Mouse (Mus musculus) forebrain, embryonic 13.5 days (tissue): ENCODE measurements around the gene Kcnma1. TPM values are rescaled to one million over a fixed set of nuclear protein-coding genes. Genes with fewer than 3 reads are reported as not detected.

Experiments used
- ATAC-seq: fragments of 200-750 bp; cut with Nextera tagmentation; 2 replicates; pipeline ENCODE4 v1.8.0; 2017
- H3K27ac ChIP-seq: fragments of 300-500 bp; sonication (generic); 2 replicates; pipeline ENCODE4 v1.5.1; 2015; ENCODE audit warnings: inconsistent platforms, mild to moderate bottlenecking, moderate library complexity
- H3K27me3 ChIP-seq: fragments of 300-500 bp; sonication (generic); 2 replicates; pipeline ENCODE4 v1.6.1; 2015; ENCODE audit warnings: mild to moderate bottlenecking, inconsistent platforms
- H3K36me3 ChIP-seq: fragments of 300-500 bp; sonication (generic); 2 replicates; pipeline ENCODE4 v1.6.1; 2015; ENCODE audit warnings: mild to moderate bottlenecking, inconsistent platforms; ENCODE audit not compliant: poor library complexity, severe bottlenecking
- H3K4me1 ChIP-seq: fragments of 300-500 bp; sonication (generic); 2 replicates; pipeline ENCODE4 v1.6.1; 2015; ENCODE audit warnings: inconsistent platforms
- H3K4me2 ChIP-seq: fragments of 300-500 bp; sonication (generic); 2 replicates; pipeline ENCODE4 v1.6.1; 2015; ENCODE audit warnings: inconsistent platforms, mild to moderate bottlenecking, moderate library complexity
- H3K4me3 ChIP-seq: fragments of 300-500 bp; sonication (generic); 2 replicates; pipeline ENCODE4 v1.5.1; 2015; ENCODE audit warnings: mild to moderate bottlenecking, inconsistent platforms
- H3K9ac ChIP-seq: fragments of 300-500 bp; sonication (generic); 2 replicates; pipeline ENCODE4 v1.6.1; 2015; ENCODE audit warnings: mild to moderate bottlenecking, inconsistent platforms
- H3K9me3 ChIP-seq: fragments of 300-500 bp; sonication (generic); replicated peaks from 2 replicates; pipeline ENCODE4 v1.6.1; 2016; ENCODE audit warnings: inconsistent platforms
- WGBS: fragments of 180-500 bp; shearing (Covaris S2); methylation state at CpG from one replicate; pipeline ENCODE4 v1.1.7; 2015; 5-methylcytosine and 5-hydroxymethylcytosine counted together
- polyA plus RNA-seq: library from polyadenylated mRNA; unstranded; fragments of >200 nt; fragmentation: Nextera tagmentation; extraction: Ambion mirVana; gene quantifications from 2 replicates; pipeline ENCODE4 v1.2.1, GENCODE M21; 2015

Kcnma1 gene
- polyA plus RNA-seq, 1 experiment from 2014 or later: 3.4 TPM

DNA sequence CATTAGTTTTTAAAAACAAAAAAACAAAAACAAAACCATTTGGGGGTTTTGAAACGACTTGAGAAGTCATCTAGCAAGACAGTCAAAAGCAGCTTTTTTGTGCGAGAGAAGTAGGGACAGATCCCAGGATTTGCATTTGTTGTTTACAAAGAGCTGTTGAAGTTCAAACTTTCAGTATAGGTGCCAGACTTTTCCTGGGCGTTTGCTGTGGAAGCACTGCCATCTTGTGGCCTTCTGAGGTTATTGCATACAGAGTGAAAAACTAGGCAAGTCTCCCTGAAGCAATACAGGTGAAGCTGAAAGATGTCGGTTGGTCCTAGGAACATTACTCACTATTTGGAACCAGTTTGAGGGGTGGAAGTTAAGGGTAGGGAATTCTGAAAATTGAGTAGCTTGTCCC, 484.6 kb downstream of the Kcnma1 start:
- H3K9ac ChIP-seq: no peak overlapping the region
- no peak overlapping the region for H3K27ac ChIP-seq
- no peaks in the 10 kb centered on the region for H3K36me3 ChIP-seq
- H3K4me1 ChIP-seq: no peaks in the 10 kb centered on the region
- no peaks in the 10 kb centered on the region for H3K9me3 ChIP-seq
- no peak overlapping the region for H3K4me2 ChIP-seq
- WGBS: 10% methylated on average over 4 of the region's 4 CpGs
- H3K27me3 ChIP-seq: no peaks in the 10 kb centered on the region
- no peak for ATAC-seq
- H3K4me3 ChIP-seq: no peak overlapping the region

GRCm38 (mm10) chr14:23529229-23529628, 485.1 kb downstream of the Kcnma1 start:
- Histone ChIP-seq H3K4me2 (no peak overlapping the region), H3K4me1 (no peaks in the 10 kb centered on the region), H3K27ac (no peak overlapping the region), H3K36me3 (no peaks in the 10 kb centered on the region), H3K9ac (no peak overlapping the region), H3K9me3 (no peaks in the 10 kb centered on the region), H3K4me3 (no peak overlapping the region), H3K27me3 (no peaks in the 10 kb centered on the region)
- no peak for ATAC-seq
- WGBS: 47% methylated on average over 1 of the region's 1 CpGs

DNA sequence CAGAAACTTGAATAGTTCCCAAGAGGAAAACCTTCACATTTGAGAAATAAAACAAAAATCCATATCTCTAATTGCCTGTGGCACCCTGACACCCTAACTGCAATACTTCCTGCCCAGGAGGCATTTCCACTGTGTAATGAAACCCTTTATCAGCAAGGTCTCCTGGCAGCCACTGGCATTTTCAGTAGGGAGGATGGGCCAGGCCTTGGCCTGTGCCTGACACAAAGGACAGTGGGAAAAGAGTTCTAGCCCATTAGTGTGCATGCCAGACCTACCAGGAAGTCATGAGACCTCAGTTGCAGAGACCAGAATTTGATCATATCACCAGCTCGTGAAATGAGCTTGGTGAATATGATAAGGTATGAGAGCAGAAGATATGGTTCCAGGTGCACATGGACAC, 488.4 kb downstream of the Kcnma1 start:
- WGBS: 87% methylated on average over 1 of the region's 1 CpGs
- no peaks in the 10 kb centered on the region for H3K27me3 ChIP-seq
- no peak overlapping the region for H3K4me3 ChIP-seq
- no peaks in the 10 kb centered on the region for H3K4me1 ChIP-seq
- no peaks in the 10 kb centered on the region for H3K36me3 ChIP-seq
- no peaks in the 10 kb centered on the region for H3K9me3 ChIP-seq
- H3K4me2 ChIP-seq: no peak overlapping the region
- ATAC-seq: no peak
- H3K9ac ChIP-seq: no peak overlapping the region
- H3K27ac ChIP-seq: no peak overlapping the region

GRCm38 (mm10) chr14:23523825-23524491, 490.3 kb downstream of the Kcnma1 start:
- 47% methylated on average over 6 of the region's 6 CpGs for WGBS
- no peak for ATAC-seq

GRCm38 (mm10) chr14:23522606-23523159, 491.6 kb downstream of the Kcnma1 start:
- Histone ChIP-seq H3K36me3 (no peaks in the 10 kb centered on the region), H3K4me2 (no peak overlapping the region), H3K4me1 (no peaks in the 10 kb centered on the region), H3K4me3 (no peak overlapping the region), H3K9ac (no peak overlapping the region), H3K27ac (no peak overlapping the region), H3K9me3 (no peaks in the 10 kb centered on the region), H3K27me3 (no peaks in the 10 kb centered on the region)
- WGBS: 81% methylated on average over 4 of the region's 4 CpGs
- no peak for ATAC-seq

More at GRCm38 (mm10) chr14:23523825-23524491, 490.3 kb downstream of the Kcnma1 start:
- Histone ChIP-seq H3K27ac (no peak overlapping the region), H3K4me1 (no peaks in the 10 kb centered on the region), H3K27me3 (no peaks in the 10 kb centered on the region), H3K36me3 (no peaks in the 10 kb centered on the region), H3K9me3 (no peaks in the 10 kb centered on the region), H3K4me2 (no peak overlapping the region), H3K9ac (no peak overlapping the region), H3K4me3 (no peak overlapping the region)

DNA sequence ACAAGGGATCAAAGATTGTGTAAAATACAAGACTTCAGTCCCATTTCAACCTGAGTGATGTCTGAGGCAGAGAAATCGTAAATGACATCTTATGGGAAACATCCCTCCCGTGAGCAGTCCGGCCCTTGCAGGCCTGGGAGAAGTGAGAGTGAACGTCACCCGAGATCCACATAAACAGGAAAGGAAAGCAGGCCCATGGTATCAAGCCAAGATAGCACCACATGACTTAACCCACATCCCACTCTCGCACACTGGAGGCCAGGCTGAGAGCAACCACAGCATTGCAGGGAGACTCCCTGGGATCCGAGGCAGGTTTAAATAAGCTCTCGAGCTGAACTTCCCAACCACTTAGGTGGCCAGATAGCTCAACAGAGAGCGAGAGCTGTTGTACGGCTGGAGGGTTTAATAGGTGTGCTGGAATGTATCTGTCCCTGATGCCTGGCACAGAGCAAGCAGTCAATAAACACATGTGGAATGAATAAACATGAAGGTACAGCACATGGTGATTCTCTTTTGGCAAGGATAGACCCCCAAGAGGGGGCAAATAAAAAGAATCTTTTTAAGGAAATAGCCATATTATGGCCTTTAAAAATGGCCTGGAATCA, 493.1 kb downstream of the Kcnma1 start:
- Histone ChIP-seq H3K4me3 (no peak overlapping the region), H3K27me3 (no peaks in the 10 kb centered on the region), H3K4me1 (no peaks in the 10 kb centered on the region), H3K27ac (no peak overlapping the region), H3K36me3 (no peaks in the 10 kb centered on the region), H3K4me2 (no peak overlapping the region), H3K9ac (no peak overlapping the region), H3K9me3 (no peaks in the 10 kb centered on the region)
- ATAC-seq: no peak
- WGBS: 87% methylated on average over 10 of the region's 10 CpGs

- Histone ChIP-seq H3K4me3 (no peak overlapping the region), H3K9me3 (no peaks in the 10 kb centered on the region), H3K4me2 (no peak overlapping the region), H3K27me3 (no peaks in the 10 kb centered on the region), H3K36me3 (no peaks in the 10 kb centered on the region), H3K9ac (no peak overlapping the region), H3K27ac (no peak overlapping the region), H3K4me1 (no peaks in the 10 kb centered on the region)
- WGBS: 94% methylated on average over 2 of the region's 2 CpGs
- no peak for ATAC-seq
Measured at GRCm38 (mm10) chr14:23517374-23517773, 496.9 kb downstream of the Kcnma1 start.

DNA sequence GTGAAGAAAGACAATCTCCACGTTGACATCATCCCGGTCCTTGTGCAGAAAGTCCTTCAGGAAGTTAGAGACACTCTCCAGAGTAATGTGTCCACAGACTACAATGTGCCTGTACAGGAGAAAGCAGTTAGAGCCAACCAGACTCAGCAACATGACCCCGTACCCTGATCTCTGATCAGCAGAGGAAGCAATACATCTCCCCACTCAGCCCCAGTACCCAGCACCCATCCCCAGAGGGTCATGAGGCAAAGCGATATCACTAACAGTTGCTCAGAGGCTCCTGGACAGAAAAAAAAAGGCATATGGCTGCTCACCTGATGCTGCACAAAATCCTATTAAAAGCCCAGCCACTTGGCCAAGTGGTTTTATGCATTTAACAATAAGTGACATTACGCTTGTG, 504.5 kb downstream of the Kcnma1 start:
- no peaks in the 10 kb centered on the region for H3K4me1 ChIP-seq
- H3K27me3 ChIP-seq: no peaks in the 10 kb centered on the region
- no peaks in the 10 kb centered on the region; the same call in 1 of the 2 replicates for H3K36me3 ChIP-seq
- ATAC-seq: no peak
- H3K27ac ChIP-seq: no peak overlapping the region
- no peaks in the 10 kb centered on the region for H3K9me3 ChIP-seq
- H3K4me3 ChIP-seq: no peak overlapping the region
- no peak overlapping the region for H3K4me2 ChIP-seq
- H3K9ac ChIP-seq: no peak overlapping the region
- 89% methylated on average over 5 of the region's 5 CpGs for WGBS

DNA sequence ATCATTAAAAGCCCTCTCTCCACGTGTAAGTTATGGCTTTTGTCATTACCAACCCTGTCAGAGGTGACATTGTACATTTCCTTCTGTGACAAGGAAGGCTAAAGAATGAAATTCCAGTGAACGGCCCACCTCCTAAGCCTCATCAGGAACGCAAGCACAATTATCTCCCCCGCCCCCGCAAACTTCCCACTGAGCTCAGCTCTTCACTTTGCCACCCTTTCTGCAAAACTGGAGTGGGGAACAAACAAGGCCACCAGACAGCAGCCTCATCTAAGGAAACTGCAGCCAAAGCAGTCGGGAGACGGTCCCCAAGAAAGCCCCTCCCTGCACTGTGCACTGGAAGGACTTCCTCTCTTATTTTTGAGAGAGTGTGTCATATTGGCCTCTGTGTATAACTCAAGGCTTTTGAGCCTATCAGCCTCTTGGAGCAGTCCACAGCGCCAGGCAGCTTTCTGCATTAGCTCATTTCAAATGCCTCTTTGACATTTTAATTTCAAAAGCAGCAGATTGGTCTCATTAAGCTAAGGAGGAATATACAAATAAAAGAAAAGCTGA, 512.0 kb downstream of the Kcnma1 start:
- Histone ChIP-seq H3K9ac (no peak overlapping the region), H3K27me3 (no peaks in the 10 kb centered on the region), H3K27ac (no peak overlapping the region), H3K36me3 (no peaks in the 10 kb centered on the region), H3K4me1 (peaks cover 7% of the 10 kb centered on the region), H3K4me3 (no peak overlapping the region), H3K9me3 (no peaks in the 10 kb centered on the region), H3K4me2 (no peak overlapping the region)
- WGBS: 34% methylated on average over 8 of the region's 8 CpGs
- ATAC-seq: peak; percentile 13; the same call in 1 of the 2 replicates

DNA sequence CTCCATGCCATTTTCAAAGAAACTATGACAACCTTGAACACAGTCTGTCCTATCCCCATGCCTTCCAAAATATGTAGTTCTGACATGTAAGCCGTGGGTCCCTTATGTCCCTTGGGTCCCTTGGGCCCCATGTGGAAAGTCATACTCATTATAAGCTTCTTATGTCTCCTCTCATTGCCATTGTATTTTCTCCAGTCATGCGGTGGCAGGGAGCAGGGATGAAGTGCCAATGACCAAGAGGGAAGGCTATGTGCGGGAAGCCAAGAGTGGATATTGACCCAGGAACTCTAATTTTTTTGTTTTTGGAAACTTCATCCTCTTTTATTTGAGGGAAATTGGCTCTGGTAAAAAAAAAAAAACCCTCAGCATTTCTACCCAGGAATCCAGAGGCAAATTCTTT, 517.5 kb downstream of the Kcnma1 start:
- no peak for ATAC-seq

GRCm38 (mm10) chr14:23496236-23496740, 518.0 kb downstream of the Kcnma1 start:
- H3K4me1 ChIP-seq: no peaks in the 10 kb centered on the region
- H3K4me2 ChIP-seq: no peak overlapping the region
- H3K27me3 ChIP-seq: no peaks in the 10 kb centered on the region
- H3K9me3 ChIP-seq: no peaks in the 10 kb centered on the region
- H3K27ac ChIP-seq: no peak overlapping the region
- 78% methylated on average over 4 of the region's 4 CpGs for WGBS
- H3K9ac ChIP-seq: no peak overlapping the region
- H3K4me3 ChIP-seq: no peak overlapping the region
- ATAC-seq: no peak
- H3K36me3 ChIP-seq: no peaks in the 10 kb centered on the region

More for the DNA sequence above, 517.5 kb downstream of the Kcnma1 start:
- H3K4me3 ChIP-seq: no peak overlapping the region
- 89% methylated on average over 3 of the region's 3 CpGs for WGBS
- H3K4me2 ChIP-seq: no peak overlapping the region
- no peak overlapping the region for H3K9ac ChIP-seq
- no peaks in the 10 kb centered on the region for H3K36me3 ChIP-seq
- H3K4me1 ChIP-seq: no peaks in the 10 kb centered on the region
- H3K27ac ChIP-seq: no peak overlapping the region
- no peaks in the 10 kb centered on the region for H3K9me3 ChIP-seq
- H3K27me3 ChIP-seq: no peaks in the 10 kb centered on the region

- Histone ChIP-seq H3K9me3 (no peaks in the 10 kb centered on the region), H3K4me1 (no peaks in the 10 kb centered on the region), H3K4me2 (no peak overlapping the region), H3K27ac (no peak overlapping the region), H3K36me3 (no peaks in the 10 kb centered on the region), H3K9ac (no peak overlapping the region), H3K27me3 (no peaks in the 10 kb centered on the region), H3K4me3 (no peak overlapping the region)
- WGBS: 80% methylated on average over 3 of the region's 3 CpGs
- no peak for ATAC-seq
Measured at GRCm38 (mm10) chr14:23494496-23494800, 519.8 kb downstream of the Kcnma1 start.
